Mouse (Mus musculus): ENCODE results near the gene Mcoln2. TPM values are rescaled to one million over a fixed set of nuclear protein-coding genes. Genes with fewer than 3 reads are reported as not detected.

The Mcoln2 gene
- 0.25 and 0.45 TPM in 2 replicates for polyA plus RNA-seq (2015; fragmentation: Nextera tagmentation; extraction: Ambion mirVana)

GRCm38 (mm10) chr3:146149156-146150057 lies at the start of gene Mcoln2:
Gene Mcoln2, plus strand, starts transcription at chr3:146149833.

DNA sequence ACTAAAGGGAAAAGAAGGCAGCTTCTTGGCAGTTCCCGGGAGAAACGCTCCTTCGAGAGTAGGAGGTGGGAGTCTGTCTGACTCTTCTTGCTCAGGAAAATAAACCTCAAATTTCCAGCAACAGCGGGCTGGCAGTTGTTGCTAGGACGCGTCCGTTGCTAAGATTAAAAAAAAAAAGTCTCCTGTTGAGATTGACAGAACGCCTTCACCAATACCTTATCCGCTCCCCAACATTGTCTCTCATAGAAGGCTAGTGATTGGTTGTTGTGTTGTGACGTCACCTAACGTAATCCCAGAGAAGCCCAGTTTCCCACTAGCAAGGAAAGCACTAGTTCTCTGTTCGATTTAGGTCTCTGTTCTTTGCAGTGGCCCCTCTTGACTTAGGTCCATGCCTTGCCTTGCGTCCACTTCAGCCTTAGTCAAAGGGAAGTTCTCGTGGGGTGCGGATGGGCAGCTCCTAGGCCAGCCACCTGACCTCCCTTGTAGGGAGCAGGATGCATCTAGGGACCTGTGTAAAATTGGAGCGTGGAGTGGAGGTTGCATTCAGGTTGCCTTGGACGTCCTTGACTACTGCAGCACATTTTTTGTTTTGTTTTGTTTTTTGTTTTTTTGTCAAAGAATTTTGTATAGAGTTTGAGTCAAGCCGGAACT lies 41.6 kb upstream of the Mcoln2 start, which contains the start of gene Wdr63:
Wdr63 (minus strand) TSS at position 210 of the 651 bp plus-strand sequence.

DNA sequence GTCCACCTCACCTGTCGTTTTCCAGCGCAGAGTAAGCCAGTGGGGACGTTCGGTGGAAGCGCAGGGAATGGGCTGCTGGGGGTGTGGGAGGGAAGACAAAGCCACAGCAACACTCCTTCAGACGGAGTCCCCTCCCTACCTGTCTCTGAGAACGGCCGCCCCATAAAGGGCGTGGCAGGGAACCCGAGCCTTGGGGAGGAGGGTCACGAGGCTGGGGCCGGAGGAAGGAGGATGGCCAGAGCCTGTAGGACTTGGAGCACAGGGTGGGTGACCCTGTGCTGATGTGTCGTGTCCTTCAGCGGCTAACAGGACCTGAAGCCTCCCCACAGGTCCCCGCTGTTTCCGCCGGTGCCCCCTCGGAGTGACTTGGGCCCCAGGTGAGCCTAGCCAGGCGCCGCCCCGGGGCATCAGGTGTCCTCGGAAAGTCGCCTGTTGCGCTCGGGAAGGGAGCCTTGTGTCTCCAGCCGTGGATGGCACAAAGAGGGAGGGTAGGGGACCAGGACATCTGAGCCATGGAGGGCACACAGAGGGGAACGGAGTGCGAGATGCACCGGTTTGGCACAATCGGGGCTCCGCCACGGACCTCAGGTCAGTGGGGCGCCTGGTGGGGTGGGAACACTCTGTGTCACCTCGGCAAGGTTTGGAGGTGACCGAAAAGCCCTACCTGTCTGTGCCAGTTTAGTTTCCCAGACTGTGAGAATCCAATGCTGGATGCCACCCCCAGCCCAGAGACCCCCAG lies 32.2 kb upstream of the Mcoln2 start, which contains the start of gene Mcoln3:
Mcoln3 (plus strand) TSS at position 193 of the 739 bp plus-strand sequence.

GRCm38 (mm10) chr3:146220776-146221486 lies 71.3 kb downstream of the Mcoln2 start, which contains the start of gene Lpar3:
Gene Lpar3, plus strand, starts transcription at chr3:146220963.

Other genes starting within 250 kb of the Mcoln2 start
- gene Bcl10, start 227.0 kb upstream of the Mcoln2 start, polyA plus RNA-seq (2015; fragmentation: Nextera tagmentation; extraction: Ambion mirVana): 31.3 and 33.2 TPM in 2 replicates
- 72.0 and 77.6 TPM in 2 replicates for gene 2410004B18Rik, start 211.8 kb upstream of the Mcoln2 start, polyA plus RNA-seq (2015; fragmentation: Nextera tagmentation; extraction: Ambion mirVana)
- gene Syde2, start 162.0 kb upstream of the Mcoln2 start, polyA plus RNA-seq (2015; fragmentation: Nextera tagmentation; extraction: Ambion mirVana): 0.28 and 0.71 TPM in 2 replicates
- gene Wdr63, start 41.7 kb upstream of the Mcoln2 start, polyA plus RNA-seq (2015; fragmentation: Nextera tagmentation; extraction: Ambion mirVana): 0.46 and 0.55 TPM in 2 replicates
- gene Mcoln3, start 32.4 kb upstream of the Mcoln2 start, polyA plus RNA-seq (2015; fragmentation: Nextera tagmentation; extraction: Ambion mirVana): 0.26 and 0.55 TPM in 2 replicates
- gene Lpar3, start 71.1 kb downstream of the Mcoln2 start, polyA plus RNA-seq (2015; fragmentation: Nextera tagmentation; extraction: Ambion mirVana): 0.24 and 0.46 TPM in 2 replicates